Mouse (Mus musculus) heart, adult 2 months (tissue): ENCODE measurements at regions not wholly inside any gene's neighbourhood (a gene's known extent, or its start where the extent isn't known, plus 50 kb on each side); places are given as distances from the start of the nearest gene placed in this dataset.

Source experiments
- CTCF ChIP-seq: fragments of 200-600 bp; IDR thresholded peaks from 2 replicates; pipeline ENCODE4 v1.8.1; 2022; ENCODE audit warnings: antibody characterized with exemption, mild to moderate bottlenecking, moderate library complexity
- EP300 ChIP-seq: fragments of 200-500 bp; IDR thresholded peaks from 2 replicates; pipeline ENCODE4 v1.6.1; 2011; ENCODE audit warnings: low read depth, low read length, control low read depth; ENCODE audit not compliant: insufficient read depth
- POLR2A ChIP-seq: fragments of 200-500 bp; IDR thresholded peaks from 2 replicates; pipeline ENCODE4 v1.6.1; 2011; ENCODE audit warnings: mild to moderate bottlenecking, low read depth, low read length, control low read depth; ENCODE audit not compliant: insufficient read depth

DNA sequence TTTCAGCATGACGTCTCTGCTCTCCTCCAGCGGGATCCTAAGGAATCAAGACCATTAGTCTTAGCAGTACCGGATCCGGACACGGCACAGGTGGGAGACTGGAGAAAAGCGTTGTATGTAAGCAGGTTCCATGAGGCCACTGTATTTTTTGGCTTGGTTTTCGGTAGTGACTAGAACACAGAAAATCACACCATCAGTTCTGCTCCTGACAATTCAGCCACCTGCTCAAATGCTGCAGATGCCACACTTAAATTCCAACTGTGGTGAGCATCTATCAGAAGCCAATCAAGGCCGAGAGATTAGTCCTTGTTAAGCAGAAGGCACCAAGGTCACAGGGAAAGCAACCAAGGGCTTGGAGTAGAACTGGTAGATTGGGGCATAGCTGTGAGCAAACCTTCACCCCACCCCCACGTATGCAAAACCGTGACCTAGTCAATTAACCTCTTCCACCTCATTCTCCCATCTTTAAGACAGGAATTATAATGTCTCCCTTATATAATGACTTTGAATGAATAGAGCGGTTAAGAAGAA lies 452.2 kb downstream of the Bnc2 start:
- no peak for TF ChIP-seq CTCF
- TF ChIP-seq POLR2A, result no peak
- TF ChIP-seq EP300, result no peak
